Mouse (Mus musculus) liver (tissue): Measurements from ENCODE around the gene Celf2.

ENCODE experiments used
- DNase-seq: peaks from one replicate; pipeline ENCODE4 v3.0.0-alpha.2; 2020; ENCODE audit warnings: mixed read lengths

Celf2 gene

GRCm38 (mm10) chr2:6537326-6537725 is 972.0 kb downstream of the Celf2 start:
- no peak for DNase-seq

GRCm38 (mm10) chr2:6536372-6536771 is 973.0 kb downstream of the Celf2 start:
- no peak for DNase-seq

- no peak for DNase-seq
Observed at GRCm38 (mm10) chr2:6532341-6532740, 977.0 kb downstream of the Celf2 start.

- DNase-seq: no peak
Observed at GRCm38 (mm10) chr2:6528076-6528475, 981.3 kb downstream of the Celf2 start.

GRCm38 (mm10) chr2:6526825-6527224 is 982.5 kb downstream of the Celf2 start:
- DNase-seq: no peak

GRCm38 (mm10) chr2:6526311-6526710 is 983.1 kb downstream of the Celf2 start:
- no peak for DNase-seq

- no peak for DNase-seq
Observed at GRCm38 (mm10) chr2:6523924-6524300, 985.5 kb downstream of the Celf2 start.

- no peak for DNase-seq
Observed at GRCm38 (mm10) chr2:6523261-6523923, 986.0 kb downstream of the Celf2 start.

- no peak for DNase-seq
Observed at GRCm38 (mm10) chr2:6522411-6522810, 987.0 kb downstream of the Celf2 start.

- no peak for DNase-seq
Observed at GRCm38 (mm10) chr2:6513176-6513575, 996.2 kb downstream of the Celf2 start.

- DNase-seq: no peak
Observed at GRCm38 (mm10) chr2:6507071-6507470, 1002.3 kb downstream of the Celf2 start.

GRCm38 (mm10) chr2:6505979-6506811 is 1003.2 kb downstream of the Celf2 start:
- DNase-seq: no peak

GRCm38 (mm10) chr2:6505531-6505930 is 1003.8 kb downstream of the Celf2 start:
- DNase-seq: no peak

GRCm38 (mm10) chr2:6498101-6498500 is 1011.3 kb downstream of the Celf2 start:
- no peak for DNase-seq

- DNase-seq: no peak
Observed at GRCm38 (mm10) chr2:6497636-6498035, 1011.7 kb downstream of the Celf2 start.

GRCm38 (mm10) chr2:6493886-6494285 is 1015.5 kb downstream of the Celf2 start:
- DNase-seq: no peak

GRCm38 (mm10) chr2:6490870-6491269 is 1018.5 kb downstream of the Celf2 start:
- DNase-seq: no peak

- no peak for DNase-seq
Observed at GRCm38 (mm10) chr2:6490076-6490475, 1019.3 kb downstream of the Celf2 start.
